Mouse (Mus musculus) heart, embryonic 14.5 days (tissue): ENCODE data around the gene Tspo2. TPM values are rescaled to one million over a fixed set of nuclear protein-coding genes. Genes with fewer than 3 reads are reported as not detected.

ENCODE experiments used
- ATAC-seq: fragments of 200-750 bp; cut with Nextera tagmentation; 2 replicates; pipeline ENCODE4 v1.8.0; 2017; ENCODE audit warnings: low read depth, moderate TSS enrichment; ENCODE audit not compliant: insufficient number of reproducible peaks, insufficient read depth, low FRiP score
- H3K27ac ChIP-seq, 2 experiments: fragments of 200-500 bp in 1 of 2; fragments of 300-500 bp in 1 of 2; sonication (generic) in 1 of 2; replicated peaks in 1 of 2; 2 replicates each; pipeline ENCODE4 v1.5.1; 2012 to 2014; ENCODE audit warnings: low read depth in 2 of 2, low read length in 2 of 2, control low read depth in 1 of 2, mild to moderate bottlenecking in 1 of 2, mixed read lengths in 1 of 2; ENCODE audit not compliant: control insufficient read depth in 1 of 2, insufficient read depth in 1 of 2
- H3K27me3 ChIP-seq: fragments of 300-500 bp; sonication (generic); 2 replicates; pipeline ENCODE4 v1.6.1; 2014; ENCODE audit warnings: mild to moderate bottlenecking, low read length, control low read depth; ENCODE audit not compliant: control insufficient read depth, insufficient read depth
- H3K36me3 ChIP-seq: fragments of 300-500 bp; sonication (generic); 2 replicates; pipeline ENCODE4 v1.6.1; 2014; ENCODE audit warnings: mild to moderate bottlenecking, control low read depth, low read length, mixed read lengths; ENCODE audit not compliant: control insufficient read depth, insufficient read depth
- H3K4me1 ChIP-seq, 2 experiments: fragments of 200-500 bp in 1 of 2; fragments of 300-500 bp in 1 of 2; sonication (generic) in 1 of 2; 2 replicates each; pipeline ENCODE4 v1.6.1; 2012 to 2014; ENCODE audit warnings: low read length in 2 of 2, control low read depth in 1 of 2, mixed read lengths in 1 of 2; ENCODE audit not compliant: control insufficient read depth in 2 of 2, insufficient read depth in 2 of 2
- H3K4me2 ChIP-seq: fragments of 300-500 bp; sonication (generic); 2 replicates; pipeline ENCODE4 v1.6.1; 2014; ENCODE audit warnings: mild to moderate bottlenecking, low read length
- H3K4me3 ChIP-seq, 2 experiments: fragments of 200-500 bp in 1 of 2; fragments of 300-500 bp in 1 of 2; sonication (generic) in 1 of 2; 2 replicates each; pipeline ENCODE4 v1.5.1; 2012 to 2014; ENCODE audit warnings: low read length in 2 of 2, mild to moderate bottlenecking in 2 of 2, control low read depth in 1 of 2, low read depth in 1 of 2, moderate library complexity in 1 of 2; ENCODE audit not compliant: control insufficient read depth in 1 of 2, insufficient read depth in 1 of 2
- H3K9ac ChIP-seq: fragments of 300-500 bp; sonication (generic); 2 replicates; pipeline ENCODE4 v1.6.1; 2014; ENCODE audit warnings: mild to moderate bottlenecking, low read length
- H3K9me3 ChIP-seq: fragments of 300-500 bp; sonication (generic); 2 replicates; pipeline ENCODE4 v1.6.1; 2016; ENCODE audit warnings: low read length, control low read depth; ENCODE audit not compliant: control insufficient read depth
- WGBS: fragments of 180-500 bp; shearing (Covaris S2); extraction: QIAGEN DNeasy Blood & Tissue Kit; methylation state at CpG from one replicate; pipeline ENCODE4 v1.1.7; 2014; 5-methylcytosine and 5-hydroxymethylcytosine counted together
- polyA plus RNA-seq: library from polyadenylated mRNA; unstranded; fragments of >200 nt; fragmentation: Nextera tagmentation; extraction: Ambion mirVana; gene quantifications from 2 replicates; pipeline ENCODE4 v1.2.1, GENCODE M21; 2014

Gene Tspo2
- polyA plus RNA-seq = 3.6 and 5.0 TPM in 2 replicates

DNA sequence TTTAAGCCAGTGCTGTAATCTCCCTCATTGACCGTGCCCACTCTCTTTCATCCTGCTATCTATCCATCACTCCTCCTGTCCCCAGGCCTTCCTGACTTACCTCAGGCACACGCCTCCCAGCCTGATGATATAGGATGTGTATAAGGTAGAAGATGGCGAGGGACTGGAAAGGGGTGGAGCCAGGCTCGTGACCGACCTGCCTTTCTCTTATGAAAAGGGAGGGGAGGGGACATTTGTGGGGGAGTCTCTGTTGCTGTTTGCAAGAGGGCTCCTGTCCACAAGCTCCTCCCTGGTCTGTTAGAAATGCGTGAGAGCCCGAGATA, at the start of gene Tspo2:
Tspo2 (minus strand) TSS at position 170 of the 323 bp plus-strand sequence.
- WGBS = 60% methylated on average over 7 of the region's 7 CpGs
- no peak within 1 kb of the TSS for H3K9ac ChIP-seq
- no peak within 1 kb of the TSS for H3K27ac ChIP-seq
- ATAC-seq = no peak
- H3K4me2 ChIP-seq = no peak within 1 kb of the TSS
- peaks cover 0 to 2% of the 10 kb centered on the region in 2 experiments; a peak in 1 of 4 replicates for H3K4me1 ChIP-seq
- no peaks in the 10 kb centered on the region for H3K9me3 ChIP-seq
- H3K27me3 ChIP-seq = no peaks in the 10 kb centered on the region
- H3K4me3 ChIP-seq = no peak within 1 kb of the TSS
- no peaks in the 10 kb centered on the region for H3K36me3 ChIP-seq

DNA sequence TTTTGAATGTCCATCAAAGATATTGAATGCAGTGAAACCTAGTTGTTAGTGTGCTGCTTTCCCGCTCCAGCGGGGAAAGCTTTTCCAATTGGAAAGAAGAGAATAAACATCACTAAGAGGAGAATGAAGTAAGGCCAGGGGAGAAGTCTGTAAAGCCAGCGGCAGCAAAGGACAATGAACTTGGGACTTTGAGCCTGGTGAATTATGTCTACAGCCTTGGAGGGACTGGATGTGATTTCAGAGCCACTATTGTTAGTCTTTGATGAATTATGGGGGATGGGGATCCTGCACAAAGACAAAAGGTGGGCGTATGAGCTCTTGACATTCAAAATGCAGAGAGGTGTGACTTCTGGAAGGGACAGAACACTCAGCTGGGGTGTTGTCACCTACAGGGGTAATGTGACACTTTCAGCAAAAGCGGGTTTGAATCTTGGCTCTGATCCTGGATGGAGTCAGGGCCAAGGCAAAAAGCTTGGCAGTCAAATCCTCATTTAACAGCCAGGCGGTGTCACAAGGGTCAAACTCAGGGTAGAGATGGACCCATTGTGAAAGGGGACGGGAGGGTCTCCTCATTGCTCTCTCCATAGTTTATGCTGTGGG, 49.6 kb upstream of the Tspo2 start:
- Histone ChIP-seq H3K4me2 (no peak overlapping the region), H3K9ac (no peak overlapping the region), H3K36me3 (no peaks in the 10 kb centered on the region), H3K4me3 (no peak overlapping the region), H3K4me1 (0 out of 4 replicates have a peak, but pooled peaks cover 2 to 8% of the 10 kb centered on the region in 2 experiments), H3K27me3 (no peaks in the 10 kb centered on the region), H3K9me3 (no peaks in the 10 kb centered on the region), H3K27ac (no peak overlapping the region)
- ATAC-seq = no peak
- 72% methylated on average over 7 of the region's 7 CpGs for WGBS

GRCm38 (mm10) chr17:48497986-48498385, 46.7 kb upstream of the Tspo2 start:
- ATAC-seq = no peak

DNA sequence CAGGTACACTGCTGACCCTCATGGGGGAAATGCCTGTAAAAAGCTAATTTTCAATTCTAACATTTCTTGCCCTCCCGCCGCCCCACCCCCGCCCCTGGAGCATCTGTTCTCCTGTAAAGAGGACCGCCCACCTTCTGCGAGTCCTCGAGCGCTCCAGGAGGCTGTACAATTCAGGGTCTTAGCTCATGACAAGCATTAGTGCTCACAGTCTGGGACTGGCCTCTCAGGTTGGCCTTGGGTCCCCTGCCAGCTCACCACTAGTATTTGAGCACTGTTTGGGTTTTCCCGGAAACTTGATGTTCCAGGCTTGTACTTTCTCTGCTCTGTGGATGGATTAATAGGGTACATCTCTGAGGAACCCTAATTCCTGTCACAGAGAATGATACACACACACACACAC, 42.7 kb upstream of the Tspo2 start:
- H3K4me2 ChIP-seq = no peak overlapping the region
- ATAC-seq = no peak
- H3K27ac ChIP-seq = no peak overlapping the region
- no peak overlapping the region for H3K4me3 ChIP-seq
- H3K9ac ChIP-seq = no peak overlapping the region
- H3K9me3 ChIP-seq = no peaks in the 10 kb centered on the region
- no peaks in the 10 kb centered on the region for H3K36me3 ChIP-seq
- no peaks in the 10 kb centered on the region for H3K27me3 ChIP-seq
- WGBS = 54% methylated on average over 8 of the region's 8 CpGs
- no peaks in the 10 kb centered on the region for H3K4me1 ChIP-seq

More at GRCm38 (mm10) chr17:48497986-48498385, 46.7 kb upstream of the Tspo2 start:
- H3K36me3 ChIP-seq = no peaks in the 10 kb centered on the region
- H3K4me2 ChIP-seq = no peak overlapping the region
- no peaks in the 10 kb centered on the region for H3K4me1 ChIP-seq
- H3K4me3 ChIP-seq = no peak overlapping the region
- no peaks in the 10 kb centered on the region for H3K27me3 ChIP-seq
- WGBS = 63% methylated on average over 3 of the region's 3 CpGs
- H3K9me3 ChIP-seq = no peaks in the 10 kb centered on the region
- H3K9ac ChIP-seq = no peak overlapping the region
- H3K27ac ChIP-seq = no peak overlapping the region

- no peaks in the 10 kb centered on the region for H3K9me3 ChIP-seq
- H3K9ac ChIP-seq = no peak overlapping the region
- no peak overlapping the region for H3K4me2 ChIP-seq
- no peaks in the 10 kb centered on the region for H3K27me3 ChIP-seq
- H3K4me1 ChIP-seq = no peaks in the 10 kb centered on the region
- WGBS = 46% methylated on average over 7 of the region's 7 CpGs
- no peak overlapping the region for H3K4me3 ChIP-seq
- no peak for ATAC-seq
- H3K36me3 ChIP-seq = no peaks in the 10 kb centered on the region
- H3K27ac ChIP-seq = no peak overlapping the region
Measured at GRCm38 (mm10) chr17:48493582-48493981, 42.3 kb upstream of the Tspo2 start.

DNA sequence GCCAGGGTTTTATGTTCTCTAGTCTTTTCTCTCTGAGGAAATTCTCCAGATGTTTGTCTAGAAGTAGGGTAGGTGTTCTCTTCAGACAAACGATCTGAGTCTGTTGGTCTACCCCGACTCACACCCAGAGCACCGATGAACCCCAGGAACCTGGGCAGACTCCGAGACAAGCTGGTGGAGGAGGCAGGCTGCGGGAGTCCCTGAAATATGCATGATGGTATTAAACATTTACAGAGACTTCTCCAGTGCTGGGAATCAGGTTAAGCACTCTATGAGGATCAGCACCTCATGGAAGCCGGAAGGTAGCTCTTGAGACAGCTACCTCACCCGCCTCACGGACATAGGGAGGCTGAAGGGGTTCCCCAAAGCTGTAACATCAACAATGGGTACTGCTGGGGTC, 41.3 kb upstream of the Tspo2 start:
- no peaks in the 10 kb centered on the region for H3K4me1 ChIP-seq
- no peaks in the 10 kb centered on the region for H3K9me3 ChIP-seq
- WGBS = 89% methylated on average over 8 of the region's 8 CpGs
- H3K9ac ChIP-seq = no peak overlapping the region
- ATAC-seq = no peak
- no peak overlapping the region for H3K4me2 ChIP-seq
- H3K4me3 ChIP-seq = no peak overlapping the region
- H3K36me3 ChIP-seq = no peaks in the 10 kb centered on the region
- H3K27me3 ChIP-seq = no peaks in the 10 kb centered on the region
- H3K27ac ChIP-seq = no peak overlapping the region

DNA sequence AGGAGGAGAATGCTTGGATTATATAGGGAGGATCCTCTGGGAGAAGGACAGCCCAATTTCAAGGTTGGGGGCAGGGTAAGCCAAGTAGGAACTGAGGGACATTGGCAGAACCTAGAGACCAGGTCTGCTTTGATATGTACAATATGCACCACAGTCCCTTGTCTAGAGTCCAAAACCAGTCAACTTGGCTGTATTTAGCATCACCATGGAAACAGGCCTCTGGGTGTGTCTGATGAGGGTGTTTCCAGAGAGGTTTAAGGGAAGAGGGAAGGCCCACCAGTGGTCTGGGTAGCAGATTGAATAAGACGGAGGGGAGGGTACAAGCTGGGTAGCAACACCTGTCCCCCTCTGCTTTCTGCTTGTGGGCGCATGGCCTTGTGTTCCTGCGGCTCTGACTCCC, 38.1 kb upstream of the Tspo2 start:
- no peaks in the 10 kb centered on the region for H3K4me1 ChIP-seq
- H3K9me3 ChIP-seq = no peaks in the 10 kb centered on the region
- H3K36me3 ChIP-seq = no peaks in the 10 kb centered on the region
- 83% methylated on average over 3 of the region's 3 CpGs for WGBS
- no peaks in the 10 kb centered on the region for H3K27me3 ChIP-seq
- H3K4me3 ChIP-seq = no peak overlapping the region
- ATAC-seq = no peak
- H3K4me2 ChIP-seq = no peak overlapping the region
- no peak overlapping the region for H3K27ac ChIP-seq
- H3K9ac ChIP-seq = no peak overlapping the region

DNA sequence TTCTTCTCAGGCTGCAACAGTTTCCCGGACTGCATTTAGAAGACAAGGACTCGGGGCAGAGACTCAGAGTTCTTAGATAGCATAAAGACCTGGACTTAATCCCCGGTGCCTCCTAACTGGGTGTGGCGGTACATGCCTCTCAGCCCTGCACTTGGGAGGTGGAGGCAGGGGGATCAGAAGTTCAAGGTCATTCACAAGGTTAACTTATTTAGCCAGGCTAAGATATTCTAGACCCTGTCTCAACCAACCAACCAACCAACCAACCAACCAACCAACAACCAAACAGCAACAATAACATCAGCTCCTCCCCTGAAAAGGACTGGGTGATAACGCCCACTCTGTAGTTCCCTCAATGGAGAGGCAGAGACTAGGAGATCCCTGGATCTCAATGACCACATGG, 32.9 kb upstream of the Tspo2 start:
- H3K36me3 ChIP-seq = no peaks in the 10 kb centered on the region
- H3K27me3 ChIP-seq = no peaks in the 10 kb centered on the region
- WGBS = 76% methylated on average over 5 of the region's 5 CpGs
- no peak overlapping the region for H3K4me2 ChIP-seq
- no peak for ATAC-seq
- H3K4me3 ChIP-seq = no peak overlapping the region
- H3K27ac ChIP-seq = no peak overlapping the region
- no peak overlapping the region for H3K9ac ChIP-seq
- H3K9me3 ChIP-seq = no peaks in the 10 kb centered on the region
- H3K4me1 ChIP-seq = no peaks in the 10 kb centered on the region; a peak in 1 of 4 replicates
